ENCODE assay signal across 25 mouse cellular contexts in genomic region chr6:39470076-39470475, GRCm38 (mm10). TPM values are rescaled to one million over a fixed set of nuclear protein-coding genes. Genes with fewer than 3 reads are reported as not detected.
DNase-seq lines count a peak whose midpoint lies in the region; ATAC-seq and TF ChIP-seq lines count a peak whose summit lies in the region.
"Had no signal": no experiment of that assay in that cellular context is flagged by ENCODE, and none has a peak within 500 bp of the region (broad histone marks: within the 10 kb centered on the region; RNA-seq: fewer than 3 reads in every experiment).

No protein-coding gene starts in this region.

- TF ChIP-seq EP300 in ES-Bruce4 (IDR thresholded peaks at IDR 0.05; ENCODE audit: insufficient read depth, low read depth, low read length): no peak

- peaks cover 7% of the 10 kb centered on the region for H3K4me1 ChIP-seq in ES-Bruce4 (ENCODE audit: control insufficient read depth, insufficient read depth, low read length)
- H3K4me1 ChIP-seq in heart, embryonic 10.5 days: peaks cover 22% of the 10 kb centered on the region
- H3K4me1 ChIP-seq: hindbrain, embryonic 12.5 days; liver, embryonic 12.5 days had no signal

- TF ChIP-seq POLR2A in ES-Bruce4 (IDR thresholded peaks at IDR 0.05; ENCODE audit: insufficient read depth, low read length): no peak

- H3K27ac ChIP-seq in left cerebral cortex, adult 2 months: 0 out of 2 replicates have a peak overlapping the region, but pooled peaks have one; percentile 32
- H3K27ac ChIP-seq in ES-Bruce4 (ENCODE audit: insufficient read depth, low read length): no peak overlapping the region
- H3K27ac ChIP-seq in heart, embryonic 10.5 days: no peak overlapping the region
- H3K27ac ChIP-seq: embryonic facial prominence, embryonic 15.5 days; forebrain, embryonic 10.5 days; hindbrain, embryonic 12.5 days; limb, embryonic 12.5 days; liver, embryonic 12.5 days; midbrain, embryonic 10.5 days had no signal

- no peak for DNase-seq in frontal cortex, postnatal 14 days (ENCODE audit: low spot score in 2 of 2)
- peak; percentile 60 to 68 for DNase-seq in left cerebral cortex, adult 2 months (ENCODE audit: extremely low spot score in 1 of 2, low spot score in 2 of 2)
- DNase-seq in left cerebral cortex, postnatal 10 days (ENCODE audit: extremely low spot score in 1 of 2, low spot score in 2 of 2): no peak
- peak; percentile 43 to 73 for DNase-seq in left cerebral cortex, adult 9 months (ENCODE audit: low spot score in 2 of 2)
- no peak for DNase-seq in heart, embryonic 10.5 days (ENCODE audit: low spot score)
- no peak for DNase-seq in adrenal gland, adult (ENCODE audit: inconsistent age in 2 of 2, low spot score in 1 of 2)
- DNase-seq: adrenal gland, postnatal 36 days; cerebellum, adult 8-10 months; heart, postnatal 14 days; kidney, adult 18-20 months; lung, embryonic 14.5 days; lung, postnatal 36 days; thymus, adult 18-20 months; thymus, postnatal 4 days had no signal

- peak overlapping the region; percentile 7 for H3K9ac ChIP-seq in ES-Bruce4 (ENCODE audit: low read depth, poor library complexity, severe bottlenecking)
- H3K9ac ChIP-seq: embryonic facial prominence, embryonic 15.5 days; heart, embryonic 12.5 days; hindbrain, embryonic 12.5 days; limb, embryonic 12.5 days; liver, embryonic 12.5 days; lung, embryonic 14.5 days had no signal

- H3K27me3 ChIP-seq in ES-Bruce4 (ENCODE audit: control insufficient read depth, insufficient read depth, low read length, poor library complexity, severe bottlenecking): no peaks in the 10 kb centered on the region
- no peaks in the 10 kb centered on the region for H3K27me3 ChIP-seq in heart, embryonic 10.5 days (ENCODE audit: insufficient read depth, poor library complexity, severe bottlenecking)
- H3K27me3 ChIP-seq: embryonic facial prominence, embryonic 15.5 days; heart, embryonic 12.5 days; hindbrain, embryonic 12.5 days; limb, embryonic 12.5 days; liver, embryonic 12.5 days had no signal

- 91% methylated on average over 14 of the region's 14 CpGs for WGBS in heart, embryonic 10.5 days

- H3K4me3 ChIP-seq in left cerebral cortex, adult 2 months: no peak overlapping the region
- H3K4me3 ChIP-seq in ES-Bruce4 (ENCODE audit: low read depth, low read length): peak overlapping the region; percentile 43
- no peak overlapping the region for H3K4me3 ChIP-seq in heart, embryonic 10.5 days
- H3K4me3 ChIP-seq: embryonic facial prominence, embryonic 15.5 days; forebrain, embryonic 10.5 days; heart, embryonic 12.5 days; hindbrain, embryonic 12.5 days; limb, embryonic 12.5 days; liver, embryonic 12.5 days; midbrain, embryonic 10.5 days had no signal

- H3K36me3 ChIP-seq in ES-Bruce4 (ENCODE audit: control insufficient read depth, insufficient read depth, low read length, poor library complexity, severe bottlenecking): no peaks in the 10 kb centered on the region
- peaks cover 60% of the 10 kb centered on the region for H3K36me3 ChIP-seq in heart, embryonic 10.5 days
- H3K36me3 ChIP-seq: G1E; liver, embryonic 12.5 days had no signal

- H3K9me3 ChIP-seq in ES-Bruce4 (replicated peaks; ENCODE audit: control insufficient read depth, insufficient read depth, low read length, poor library complexity, severe bottlenecking): no peaks in the 10 kb centered on the region
- H3K9me3 ChIP-seq in heart, embryonic 10.5 days: no peaks in the 10 kb centered on the region
- H3K9me3 ChIP-seq: embryonic facial prominence, embryonic 15.5 days; forebrain, embryonic 10.5 days; G1E; heart, embryonic 12.5 days; hindbrain, embryonic 12.5 days; limb, embryonic 12.5 days; liver, embryonic 12.5 days; midbrain, embryonic 10.5 days had no signal

- TF ChIP-seq CTCF in left cerebral cortex, adult 2 months (IDR thresholded peaks at IDR 0.05): no peak
- no peak for TF ChIP-seq CTCF in ES-Bruce4 (IDR thresholded peaks at IDR 0.05; ENCODE audit: low read depth, low read length)

- peak; percentile 81 for ATAC-seq in frontal cortex, adult (ENCODE audit: low TSS enrichment)
- ATAC-seq: activated CD4-positive, CD25-positive, alpha-beta regulatory T cell, adult 4 months; liver, embryonic 12.5 days had no signal

- intact Hi-C loops in left cerebral cortex, adult 2 months (cut with DNase I): no loop called here
- intact Hi-C loops in left cerebral cortex, postnatal 10 days (cut with DNase I): no loop called here

RNA-seq across cellular contexts. Expression of gene Mkrn1, which starts 49.8 kb away (rescaled TPM):
- 100 to 1,000 TPM; 132 to 136 TPM for total RNA-seq in left cerebral cortex, adult 2 months (2021)
- 100 to 1,000 TPM; 174 to 180 TPM for total RNA-seq in left cerebral cortex, postnatal 10 days (2021)
- 350 and 361 TPM in 2 replicates for polyA plus RNA-seq in ES-Bruce4 (2011; ENCODE audit: insufficient read depth, insufficient read length, low read depth, missing spikeins)
- 33.0 and 34.2 TPM in 2 replicates for polyA plus RNA-seq in heart, embryonic 10.5 days (2016; fragmentation: Nextera tagmentation; extraction: Ambion mirVana)

Comparison
In these comparisons a context has a peak if more than half of its experiments do, and no peak if none do; other contexts are left out.
1. DNase-seq: peak in left cerebral cortex, adult 2 months (2 of 2) and left cerebral cortex, adult 9 months (2 of 2); none in frontal cortex, postnatal 14 days (0 of 2), left cerebral cortex, postnatal 10 days (0 of 2), heart, embryonic 10.5 days (single experiment) and adrenal gland, adult (0 of 2).